Mouse (Mus musculus) hindbrain, embryonic 15.5 days (tissue): ENCODE measurements around the gene Ces1c. TPM values are rescaled to one million over a fixed set of nuclear protein-coding genes. Genes with fewer than 3 reads are reported as not detected.

Source experiments
- ATAC-seq: fragments of 200-750 bp; cut with Nextera tagmentation; 2 replicates; pipeline ENCODE4 v1.8.0; 2017; ENCODE audit warnings: low read depth, moderate number of reproducible peaks, moderate TSS enrichment; ENCODE audit not compliant: low FRiP score
- H3K27ac ChIP-seq: fragments of 300-500 bp; sonication (generic); replicated peaks from 2 replicates; pipeline ENCODE4 v1.5.1; 2015; ENCODE audit warnings: mild to moderate bottlenecking, inconsistent platforms
- H3K27me3 ChIP-seq: fragments of 300-500 bp; sonication (generic); 2 replicates; pipeline ENCODE4 v1.6.1; 2015; ENCODE audit warnings: control low read depth, inconsistent platforms
- H3K36me3 ChIP-seq: fragments of 300-500 bp; sonication (generic); 2 replicates; pipeline ENCODE4 v1.6.1; 2015; ENCODE audit warnings: control low read depth, inconsistent platforms
- H3K4me1 ChIP-seq: fragments of 300-500 bp; sonication (generic); replicated peaks from 2 replicates; pipeline ENCODE4 v1.6.1; 2015; ENCODE audit warnings: control low read depth, inconsistent platforms
- H3K4me2 ChIP-seq: fragments of 300-500 bp; sonication (generic); 2 replicates; pipeline ENCODE4 v1.6.1; 2015; ENCODE audit warnings: moderate library complexity, mild to moderate bottlenecking, inconsistent platforms
- H3K4me3 ChIP-seq: fragments of 300-500 bp; sonication (generic); 2 replicates; pipeline ENCODE4 v1.5.1; 2015; ENCODE audit warnings: mild to moderate bottlenecking, inconsistent platforms
- H3K9ac ChIP-seq: fragments of 300-500 bp; sonication (generic); 2 replicates; pipeline ENCODE4 v1.6.1; 2015; ENCODE audit warnings: inconsistent platforms
- H3K9me3 ChIP-seq: fragments of 300-500 bp; sonication (generic); 2 replicates; pipeline ENCODE4 v1.6.1; 2016; ENCODE audit warnings: control low read depth, inconsistent platforms
- WGBS: fragments of 180-500 bp; shearing (Covaris S2); methylation state at CpG from one replicate; pipeline ENCODE4 v1.1.7; 2015; 5-methylcytosine and 5-hydroxymethylcytosine counted together
- polyA plus RNA-seq: library from polyadenylated mRNA; unstranded; fragments of >200 nt; fragmentation: Nextera tagmentation; extraction: Ambion mirVana; gene quantifications from 2 replicates; pipeline ENCODE4 v1.2.1, GENCODE M21; 2015

Ces1c gene
- polyA plus RNA-seq, 1 experiment from 2014 or later: not detected

DNA sequence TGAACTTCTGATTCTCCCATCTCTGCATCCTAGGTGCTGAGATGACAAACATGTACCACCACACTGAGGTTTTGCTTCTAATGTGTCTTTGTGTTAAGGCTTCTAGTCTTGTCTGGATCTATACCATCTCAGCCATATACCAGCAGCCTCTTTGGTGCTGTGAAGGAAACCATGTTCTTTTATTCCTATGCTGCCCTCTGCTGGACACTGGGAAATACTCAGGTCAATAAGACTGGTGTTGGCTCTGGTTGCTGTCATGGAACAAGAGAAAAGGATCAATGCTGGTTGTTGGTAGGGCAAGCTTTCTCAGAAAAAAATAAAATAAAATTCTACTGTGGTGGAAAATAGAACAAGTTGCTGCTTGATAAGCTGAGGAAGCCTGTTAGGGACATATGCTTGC lies 35.7 kb downstream of the Ces1c start:
- no peak overlapping the region for H3K27ac ChIP-seq
- ATAC-seq: no peak
- no peak overlapping the region for H3K4me2 ChIP-seq
- no peak overlapping the region for H3K4me3 ChIP-seq
- no peaks in the 10 kb centered on the region for H3K27me3 ChIP-seq
- no peak overlapping the region for H3K9ac ChIP-seq
- no peaks in the 10 kb centered on the region for H3K4me1 ChIP-seq
- H3K36me3 ChIP-seq: no peaks in the 10 kb centered on the region
- H3K9me3 ChIP-seq: no peaks in the 10 kb centered on the region

DNA sequence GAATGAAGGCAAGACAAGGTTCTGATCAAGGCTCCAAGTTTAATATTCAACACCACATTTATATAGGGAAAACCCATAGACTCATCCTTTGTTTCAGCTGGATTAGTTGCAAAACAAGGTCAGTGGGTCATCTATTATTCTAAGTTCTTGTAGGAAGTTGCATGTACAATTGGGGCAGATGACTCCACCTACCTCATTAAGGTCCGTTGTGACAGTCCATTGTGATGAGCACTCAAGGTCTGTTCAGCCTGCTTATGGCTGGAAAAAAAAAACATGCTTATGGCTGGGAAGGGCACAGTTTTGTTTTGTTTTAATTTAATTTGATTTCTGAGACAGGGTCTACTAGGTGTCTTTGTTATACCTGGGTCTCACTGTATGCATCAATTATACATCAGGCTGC lies 39.8 kb downstream of the Ces1c start:
- Histone ChIP-seq H3K27ac (no peak overlapping the region), H3K36me3 (no peaks in the 10 kb centered on the region), H3K4me2 (no peak overlapping the region), H3K9me3 (no peaks in the 10 kb centered on the region), H3K9ac (no peak overlapping the region), H3K4me3 (no peak overlapping the region), H3K4me1 (no peaks in the 10 kb centered on the region), H3K27me3 (no peaks in the 10 kb centered on the region)
- 53% methylated on average over 1 of the region's 1 CpGs for WGBS
- no peak for ATAC-seq

- no peak overlapping the region for H3K4me3 ChIP-seq
- no peak overlapping the region for H3K9ac ChIP-seq
- 1% methylated on average over 2 of the region's 2 CpGs for WGBS
- H3K4me2 ChIP-seq: no peak overlapping the region
- no peak overlapping the region for H3K27ac ChIP-seq
- H3K27me3 ChIP-seq: no peaks in the 10 kb centered on the region
- peak; percentile 38; the same call in 1 of the 2 replicates for ATAC-seq
- no peaks in the 10 kb centered on the region for H3K9me3 ChIP-seq
- no peaks in the 10 kb centered on the region for H3K36me3 ChIP-seq
- H3K4me1 ChIP-seq: no peaks in the 10 kb centered on the region
Measured at GRCm38 (mm10) chr8:93088686-93089122, 42.4 kb downstream of the Ces1c start.

GRCm38 (mm10) chr8:93088193-93088592 lies 42.9 kb downstream of the Ces1c start:
- whole genome bisulfite sequencing: 27% methylated on average over 7 of the region's 7 CpGs

DNA sequence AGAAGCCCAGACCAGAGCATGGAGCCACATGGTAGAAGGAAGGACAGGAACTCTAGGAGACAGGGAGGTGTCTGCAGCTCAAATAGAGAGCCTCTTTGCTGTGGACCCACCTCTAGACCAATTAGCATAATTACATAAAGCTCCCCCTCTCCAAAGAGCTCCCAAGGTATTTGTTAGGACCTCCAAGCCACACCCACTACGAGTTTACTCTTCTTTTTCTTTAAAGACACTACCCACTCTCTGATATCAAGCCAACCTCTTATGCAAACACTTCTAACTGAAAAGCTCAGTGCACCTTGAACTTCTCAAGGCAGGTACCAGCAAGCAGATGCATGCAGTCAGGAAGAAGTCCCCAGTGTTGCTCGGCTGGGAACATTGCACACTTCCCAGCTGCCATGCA lies 51.2 kb downstream of the Ces1c start, which contains the start of gene Ces1b:
TSS of gene Ces1b (minus strand) at position 131 of the 400 bp plus-strand sequence.
- 75% methylated on average over 2 of the region's 2 CpGs for WGBS
- ATAC-seq: no peak
- no peak within 1 kb of the TSS for H3K4me2 ChIP-seq
- no peaks in the 10 kb centered on the region for H3K36me3 ChIP-seq
- H3K4me1 ChIP-seq: no peaks in the 10 kb centered on the region
- no peaks in the 10 kb centered on the region for H3K27me3 ChIP-seq
- no peak within 1 kb of the TSS for H3K27ac ChIP-seq
- no peaks in the 10 kb centered on the region for H3K9me3 ChIP-seq
- no peak within 1 kb of the TSS for H3K9ac ChIP-seq
- no peak within 1 kb of the TSS for H3K4me3 ChIP-seq

More at GRCm38 (mm10) chr8:93088193-93088592, 42.9 kb downstream of the Ces1c start:
- no peaks in the 10 kb centered on the region for H3K4me1 ChIP-seq
- H3K4me3 ChIP-seq: no peak overlapping the region
- H3K27ac ChIP-seq: no peak overlapping the region
- no peak overlapping the region for H3K9ac ChIP-seq
- no peaks in the 10 kb centered on the region for H3K9me3 ChIP-seq
- H3K4me2 ChIP-seq: no peak overlapping the region
- ATAC-seq: no peak
- H3K36me3 ChIP-seq: no peaks in the 10 kb centered on the region
- no peaks in the 10 kb centered on the region for H3K27me3 ChIP-seq

GRCm38 (mm10) chr8:93075251-93075650 lies 55.8 kb downstream of the Ces1c start:
- 92% methylated on average over 4 of the region's 4 CpGs for WGBS
- Histone ChIP-seq H3K36me3 (no peaks in the 10 kb centered on the region), H3K4me3 (no peak overlapping the region), H3K27ac (no peak overlapping the region), H3K9ac (no peak overlapping the region), H3K4me2 (no peak overlapping the region), H3K9me3 (no peaks in the 10 kb centered on the region), H3K4me1 (no peaks in the 10 kb centered on the region), H3K27me3 (no peaks in the 10 kb centered on the region)
- no peak for ATAC-seq

GRCm38 (mm10) chr8:93063416-93064117 lies 67.5 kb downstream of the Ces1c start:
- no peak overlapping the region for H3K4me2 ChIP-seq
- H3K4me3 ChIP-seq: no peak overlapping the region
- no peak overlapping the region for H3K9ac ChIP-seq
- H3K9me3 ChIP-seq: no peaks in the 10 kb centered on the region
- ATAC-seq: no peak
- H3K36me3 ChIP-seq: no peaks in the 10 kb centered on the region
- no peak overlapping the region for H3K27ac ChIP-seq
- 32% methylated on average over 3 of the region's 3 CpGs for whole genome bisulfite sequencing
- H3K27me3 ChIP-seq: no peaks in the 10 kb centered on the region
- no peaks in the 10 kb centered on the region for H3K4me1 ChIP-seq

GRCm38 (mm10) chr8:93059185-93059584 lies 71.9 kb downstream of the Ces1c start:
- Histone ChIP-seq H3K9ac (no peak overlapping the region), H3K36me3 (no peaks in the 10 kb centered on the region), H3K27me3 (no peaks in the 10 kb centered on the region), H3K4me1 (no peaks in the 10 kb centered on the region), H3K4me2 (no peak overlapping the region), H3K9me3 (no peaks in the 10 kb centered on the region), H3K27ac (no peak overlapping the region), H3K4me3 (no peak overlapping the region)
- WGBS: 20% methylated on average over 2 of the region's 2 CpGs
- 0 out of 2 replicates have a peak, but pooled peaks have one; percentile 56 for ATAC-seq

GRCm38 (mm10) chr8:93055238-93055637 lies 75.8 kb downstream of the Ces1c start:
- H3K27me3 ChIP-seq: no peaks in the 10 kb centered on the region
- H3K4me1 ChIP-seq: no peaks in the 10 kb centered on the region
- no peak for ATAC-seq
- H3K9me3 ChIP-seq: no peaks in the 10 kb centered on the region
- no peak overlapping the region for H3K27ac ChIP-seq
- no peaks in the 10 kb centered on the region for H3K36me3 ChIP-seq
- H3K9ac ChIP-seq: no peak overlapping the region
- 77% methylated on average over 2 of the region's 2 CpGs for WGBS
- H3K4me3 ChIP-seq: no peak overlapping the region
- H3K4me2 ChIP-seq: no peak overlapping the region

Other genes starting within 250 kb of the Ces1c start
- gene Capns2, start 229.9 kb downstream of the Ces1c start, polyA plus RNA-seq: 0.30 and 0.43 TPM in 2 replicates
- 4.5 and 6.8 TPM in 2 replicates for gene Slc6a2, start 171.2 kb downstream of the Ces1c start, polyA plus RNA-seq
- not detected in 2 replicates for gene Ces1a, start 83.1 kb downstream of the Ces1c start, polyA plus RNA-seq
- not detected in 2 replicates for gene Ces1b, start 51.3 kb downstream of the Ces1c start, polyA plus RNA-seq
- 0.10 and 0.17 TPM in 2 replicates for gene Ces1d, start 66.6 kb upstream of the Ces1c start, polyA plus RNA-seq
- gene Ces1e, start 98.3 kb upstream of the Ces1c start, polyA plus RNA-seq: not detected in 2 replicates
- not detected in 2 replicates for gene Ces1f, start 148.5 kb upstream of the Ces1c start, polyA plus RNA-seq
- gene Ces1g, start 206.0 kb upstream of the Ces1c start, polyA plus RNA-seq: not detected in 2 replicates
- gene Ces1h, start 248.4 kb upstream of the Ces1c start, polyA plus RNA-seq: not detected in 2 replicates